Mouse (Mus musculus) limb, embryonic 14.5 days (tissue): ENCODE results near the gene Fam136a. TPM values are rescaled to one million over a fixed set of nuclear protein-coding genes. Genes with fewer than 3 reads are reported as not detected.

Experiments used
- ATAC-seq: fragments of 200-750 bp; cut with Nextera tagmentation; 2 replicates; pipeline ENCODE4 v1.8.0; 2017; ENCODE audit warnings: low read depth, moderate number of reproducible peaks, moderate TSS enrichment; ENCODE audit not compliant: low FRiP score
- DNase-seq: peaks from one replicate; pipeline ENCODE4 v3.0.0-alpha.2; 2015; ENCODE audit warnings: low spot score
- H3K27ac ChIP-seq: fragments of 300-500 bp; sonication (generic); replicated peaks from 2 replicates; pipeline ENCODE4 v1.5.1; 2014; ENCODE audit warnings: low read depth, mild to moderate bottlenecking, low read length, moderate library complexity, mixed read lengths
- H3K27me3 ChIP-seq: fragments of 300-500 bp; sonication (generic); 2 replicates; pipeline ENCODE4 v1.6.1; 2014; ENCODE audit warnings: low read length, mixed read lengths; ENCODE audit not compliant: control insufficient read depth, insufficient read depth
- H3K36me3 ChIP-seq: fragments of 300-500 bp; sonication (generic); 2 replicates; pipeline ENCODE4 v1.6.1; 2014; ENCODE audit warnings: mild to moderate bottlenecking, low read length, moderate library complexity, mixed read lengths; ENCODE audit not compliant: control insufficient read depth, insufficient read depth
- H3K4me1 ChIP-seq: fragments of 300-500 bp; sonication (generic); 2 replicates; pipeline ENCODE4 v1.6.1; 2014; ENCODE audit warnings: antibody characterized with exemption, low read length, mixed read lengths; ENCODE audit not compliant: control insufficient read depth, insufficient read depth
- H3K4me2 ChIP-seq: fragments of 300-500 bp; sonication (generic); replicated peaks from 2 replicates; pipeline ENCODE4 v1.6.1; 2014; ENCODE audit warnings: low read depth, mild to moderate bottlenecking, low read length, moderate library complexity; ENCODE audit not compliant: severe bottlenecking
- H3K4me3 ChIP-seq: fragments of 300-500 bp; sonication (generic); replicated peaks from 2 replicates; pipeline ENCODE4 v1.5.1; 2014; ENCODE audit warnings: low read length
- H3K9ac ChIP-seq: fragments of 300-500 bp; sonication (generic); 2 replicates; pipeline ENCODE4 v1.6.1; 2014; ENCODE audit warnings: mild to moderate bottlenecking, low read depth, low read length, moderate library complexity; ENCODE audit not compliant: severe bottlenecking
- H3K9me3 ChIP-seq: fragments of 300-500 bp; sonication (generic); 2 replicates; pipeline ENCODE4 v1.6.1; 2016; ENCODE audit warnings: low read length; ENCODE audit not compliant: control insufficient read depth
- POLR2A ChIP-seq: fragments of 200-500 bp; IDR thresholded peaks from 2 replicates; pipeline ENCODE4 v1.8.0; 2012; ENCODE audit warnings: inconsistent platforms, mild to moderate bottlenecking, moderate library complexity, borderline replicate concordance; ENCODE audit not compliant: insufficient read depth, insufficient read length; ENCODE audit errors: extremely low read depth
- WGBS: fragments of 180-500 bp; shearing (Covaris S2); extraction: QIAGEN DNeasy Blood & Tissue Kit; methylation state at CpG from one replicate; pipeline ENCODE4 v1.1.7; 2014; 5-methylcytosine and 5-hydroxymethylcytosine counted together
- polyA plus RNA-seq, 2 experiments: library from polyadenylated mRNA; depleted of rRNA in 1 of 2; stranded (reverse) in 1 of 2; unstranded in 1 of 2; fragments of >200 nt; fragmentation: Nextera tagmentation in 1 of 2; extraction: Ambion mirVana in 1 of 2; gene quantifications; 2 replicates each; pipeline versions ENCODE4 v1.2.1 to v1.2.3; 2012 to 2014

Gene Fam136a
- polyA plus RNA-seq, 2 experiments: 51.0 to 109 TPM

GRCm38 (mm10) chr6:86324400-86324799 lies 41.0 kb upstream of the Fam136a start:
- Histone ChIP-seq H3K27me3 (no peaks in the 10 kb centered on the region), H3K4me3 (no peak overlapping the region), H3K27ac (no peak overlapping the region), H3K9me3 (no peaks in the 10 kb centered on the region), H3K4me1 (0 out of 2 replicates have a peak, but pooled peaks cover 3% of the 10 kb centered on the region), H3K4me2 (no peak overlapping the region), H3K9ac (no peak overlapping the region), H3K36me3 (no peaks in the 10 kb centered on the region)
- no peak for ATAC-seq
- 50% methylated on average over 3 of the region's 3 CpGs for WGBS
- no peak for DNase-seq
- TF ChIP-seq POLR2A: no peak

GRCm38 (mm10) chr6:86325646-86326045 lies 39.8 kb upstream of the Fam136a start:
- Histone ChIP-seq H3K4me3 (no peak overlapping the region), H3K27me3 (no peaks in the 10 kb centered on the region), H3K4me1 (0 out of 2 replicates have a peak, but pooled peaks cover 3% of the 10 kb centered on the region), H3K4me2 (no peak overlapping the region), H3K9me3 (no peaks in the 10 kb centered on the region), H3K27ac (no peak overlapping the region), H3K9ac (no peak overlapping the region), H3K36me3 (no peaks in the 10 kb centered on the region)
- TF ChIP-seq POLR2A: no peak
- ATAC-seq (no peak), DNase-seq (no peak)
- WGBS: 85% methylated on average over 5 of the region's 5 CpGs

GRCm38 (mm10) chr6:86326866-86327265 lies 38.6 kb upstream of the Fam136a start:
- H3K9me3 ChIP-seq: no peaks in the 10 kb centered on the region
- H3K9ac ChIP-seq: no peak overlapping the region
- H3K4me1 ChIP-seq: 0 out of 2 replicates have a peak, but pooled peaks cover 3% of the 10 kb centered on the region
- no peak overlapping the region for H3K4me2 ChIP-seq
- H3K36me3 ChIP-seq: no peaks in the 10 kb centered on the region
- H3K27me3 ChIP-seq: no peaks in the 10 kb centered on the region
- 91% methylated on average over 18 of the region's 18 CpGs for WGBS
- no peak for TF ChIP-seq POLR2A
- no peak for ATAC-seq
- no peak overlapping the region for H3K4me3 ChIP-seq
- H3K27ac ChIP-seq: no peak overlapping the region
- no peak for DNase-seq

- no peak for ATAC-seq
- Histone ChIP-seq H3K27me3 (no peaks in the 10 kb centered on the region), H3K4me1 (0 out of 2 replicates have a peak, but pooled peaks cover 3% of the 10 kb centered on the region), H3K4me3 (no peak overlapping the region), H3K27ac (no peak overlapping the region), H3K9ac (no peak overlapping the region), H3K36me3 (no peaks in the 10 kb centered on the region), H3K4me2 (no peak overlapping the region), H3K9me3 (no peaks in the 10 kb centered on the region)
- WGBS: 52% methylated on average over 3 of the region's 3 CpGs
- DNase-seq: no peak
- no peak for TF ChIP-seq POLR2A
Measured at GRCm38 (mm10) chr6:86328369-86328768, 37.1 kb upstream of the Fam136a start.

DNA sequence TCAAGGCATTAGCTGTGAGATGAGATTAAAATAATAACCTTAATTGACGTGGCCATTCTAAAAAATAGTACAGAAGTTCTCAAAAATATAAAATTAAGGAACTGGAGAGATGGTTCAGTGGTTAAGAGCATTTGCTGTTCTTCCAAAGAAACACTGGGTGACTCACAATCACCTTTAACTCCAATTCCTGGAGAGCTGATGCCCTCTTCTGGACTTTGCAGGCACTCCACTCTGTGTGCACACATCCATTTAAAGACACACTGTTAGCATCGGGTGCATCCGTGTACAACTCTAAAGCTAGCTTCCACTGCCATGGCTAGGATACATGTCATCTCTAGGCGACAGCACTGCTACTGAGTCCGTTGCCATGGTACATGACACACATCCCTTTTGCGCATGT lies 35.5 kb upstream of the Fam136a start:
- H3K36me3 ChIP-seq: no peaks in the 10 kb centered on the region
- no peak for TF ChIP-seq POLR2A
- H3K4me1 ChIP-seq: 0 out of 2 replicates have a peak, but pooled peaks cover 3% of the 10 kb centered on the region
- no peaks in the 10 kb centered on the region for H3K9me3 ChIP-seq
- H3K27me3 ChIP-seq: no peaks in the 10 kb centered on the region
- H3K27ac ChIP-seq: no peak overlapping the region
- no peak overlapping the region for H3K4me3 ChIP-seq
- H3K4me2 ChIP-seq: no peak overlapping the region
- 94% methylated on average over 6 of the region's 6 CpGs for WGBS
- DNase-seq (no peak), ATAC-seq (no peak)
- H3K9ac ChIP-seq: no peak overlapping the region
